Mouse (Mus musculus): ENCODE measurements around the gene Fam69a.
"Not testable (repeated sequence)": the region's sequence is repeated elsewhere in the genome, so short reads cannot be mapped to it uniquely, and the experiment has no call there.

Fam69a gene

GRCm38 (mm10) chr5:107908514-107909110 is 78.3 kb downstream of the Fam69a start:
- DNase-seq (ENCODE audit: extremely low read depth, low read depth): no peak

- no peak for DNase-seq (ENCODE audit: extremely low read depth, low read depth)
Observed at GRCm38 (mm10) chr5:107904325-107904724, 82.6 kb downstream of the Fam69a start.

- no peak for DNase-seq (ENCODE audit: extremely low read depth, low read depth)
Observed at GRCm38 (mm10) chr5:107901014-107901615, 85.8 kb downstream of the Fam69a start.

GRCm38 (mm10) chr5:107900206-107901013 is 86.5 kb downstream of the Fam69a start, which contains the start of gene Rpl5:
Gene Rpl5, plus strand, starts transcription at chr5:107900502.
- peak; percentile 91 for DNase-seq (ENCODE audit: extremely low read depth, low read depth)

GRCm38 (mm10) chr5:107896265-107896664 is 90.6 kb downstream of the Fam69a start:
- DNase-seq (ENCODE audit: extremely low read depth, low read depth): no peak

- no peak for DNase-seq (ENCODE audit: extremely low read depth, low read depth)
Observed at GRCm38 (mm10) chr5:107894676-107895075, 92.2 kb downstream of the Fam69a start.

- DNase-seq (ENCODE audit: extremely low read depth, low read depth): not testable (repeated sequence)
Observed at GRCm38 (mm10) chr5:107891515-107891914, 95.4 kb downstream of the Fam69a start.

GRCm38 (mm10) chr5:107889994-107890888 is 96.6 kb downstream of the Fam69a start:
- DNase-seq (ENCODE audit: extremely low read depth, low read depth): no peak

- no peak for DNase-seq (ENCODE audit: extremely low read depth, low read depth)
Observed at GRCm38 (mm10) chr5:107880710-107881109, 106.2 kb downstream of the Fam69a start.

GRCm38 (mm10) chr5:107877053-107877452 is 109.8 kb downstream of the Fam69a start:
- no peak for DNase-seq (ENCODE audit: extremely low read depth, low read depth)

- no peak for DNase-seq (ENCODE audit: extremely low read depth, low read depth)
Observed at GRCm38 (mm10) chr5:107875261-107875611, 111.6 kb downstream of the Fam69a start.

GRCm38 (mm10) chr5:107874561-107875260 is 112.2 kb downstream of the Fam69a start, which contains the start of gene Evi5:
Gene Evi5, minus strand, starts transcription at chr5:107875107.
- peak; percentile 38 for DNase-seq (ENCODE audit: extremely low read depth, low read depth)

GRCm38 (mm10) chr5:107873886-107874302 is 113.0 kb downstream of the Fam69a start:
- DNase-seq (ENCODE audit: extremely low read depth, low read depth): peak; percentile 73

GRCm38 (mm10) chr5:107873330-107873729 is 113.6 kb downstream of the Fam69a start:
- no peak for DNase-seq (ENCODE audit: extremely low read depth, low read depth)

- no peak for DNase-seq (ENCODE audit: extremely low read depth, low read depth)
Observed at GRCm38 (mm10) chr5:107869701-107870100, 117.2 kb downstream of the Fam69a start.

GRCm38 (mm10) chr5:107868905-107869424 is 117.9 kb downstream of the Fam69a start:
- DNase-seq (ENCODE audit: extremely low read depth, low read depth): peak; percentile 72

GRCm38 (mm10) chr5:107867970-107868904 is 118.6 kb downstream of the Fam69a start:
- no peak for DNase-seq (ENCODE audit: extremely low read depth, low read depth)

GRCm38 (mm10) chr5:107866127-107867126 is 120.5 kb downstream of the Fam69a start:
- peak; percentile 63 for DNase-seq (ENCODE audit: extremely low read depth, low read depth)
